Mouse (Mus musculus) megakaryocyte, embryonic 14.5 days (primary cell): ENCODE measurements around the gene Hoxa10.

Experiments
- FLI1 ChIP-seq: IDR thresholded peaks from 2 replicates; pipeline ENCODE4 v1.6.1; 2012; ENCODE audit warnings: low read length, inconsistent platforms, mixed read lengths
- GATA1 ChIP-seq: IDR thresholded peaks from 3 replicates; pipeline ENCODE4 v1.6.1; 2012; ENCODE audit warnings: mixed read lengths, low read length, inconsistent platforms, borderline replicate concordance

- TF ChIP-seq GATA1 (no peak), FLI1 (no peak)
Observed at GRCm38 (mm10) chr6:52216691-52217458, 23.8 kb downstream of the Hoxa10 start.
